Mouse (Mus musculus) testis, adult 2 months (tissue): ENCODE measurements at regions not wholly inside any gene's neighbourhood (a gene's known extent, or its start where the extent isn't known, plus 50 kb on each side); places are given as distances from the start of the nearest gene placed in this dataset.

ENCODE experiments used
- CTCF ChIP-seq: fragments of 200-500 bp; IDR thresholded peaks from 2 replicates; pipeline ENCODE4 v1.5.1; 2012; ENCODE audit warnings: low read depth, mild to moderate bottlenecking, inconsistent platforms, low read length, moderate library complexity; ENCODE audit not compliant: control insufficient read depth, insufficient read depth, insufficient replicate concordance
- POLR2A ChIP-seq: fragments of 200-500 bp; IDR thresholded peaks from 2 replicates; pipeline ENCODE4 v1.6.1; 2012; ENCODE audit warnings: low read depth, mild to moderate bottlenecking, inconsistent platforms, low read length, moderate library complexity; ENCODE audit not compliant: control insufficient read depth

GRCm38 (mm10) chr3:128922150-128922549 is 277.5 kb upstream of the Pitx2 start:
- no peak for TF ChIP-seq POLR2A
- no peak for TF ChIP-seq CTCF
